Mouse (Mus musculus) hindbrain, embryonic 11.5 days (tissue): ENCODE data around the gene Akap6. TPM values are rescaled to one million over a fixed set of nuclear protein-coding genes. Genes with fewer than 3 reads are reported as not detected.

ENCODE experiments used
- ATAC-seq: fragments of 200-750 bp; cut with Nextera tagmentation; 2 replicates; pipeline ENCODE4 v1.8.0; 2017; ENCODE audit warnings: mild to moderate bottlenecking, moderate TSS enrichment, moderate library complexity; ENCODE audit not compliant: low FRiP score
- DNase-seq: peaks from one replicate; pipeline ENCODE4 v3.0.0-alpha.2; 2015; ENCODE audit warnings: low spot score
- H3K27ac ChIP-seq: fragments of 300-500 bp; sonication (generic); 2 replicates; pipeline ENCODE4 v1.5.1; 2014; ENCODE audit warnings: mild to moderate bottlenecking, low read depth, low read length
- H3K27me3 ChIP-seq: fragments of 300-500 bp; sonication (generic); 2 replicates; pipeline ENCODE4 v1.6.1; 2014; ENCODE audit warnings: mild to moderate bottlenecking, low read length, moderate library complexity, mixed read lengths; ENCODE audit not compliant: control insufficient read depth, insufficient read depth
- H3K36me3 ChIP-seq: fragments of 300-500 bp; sonication (generic); 2 replicates; pipeline ENCODE4 v1.6.1; 2014; ENCODE audit warnings: mild to moderate bottlenecking, low read length, moderate library complexity, mixed read lengths; ENCODE audit not compliant: control insufficient read depth, insufficient read depth
- H3K4me1 ChIP-seq: fragments of 300-500 bp; sonication (generic); replicated peaks from 2 replicates; pipeline ENCODE4 v1.6.1; 2014; ENCODE audit warnings: low read length, mixed read lengths; ENCODE audit not compliant: control insufficient read depth, insufficient read depth
- H3K4me2 ChIP-seq: fragments of 300-500 bp; sonication (generic); replicated peaks from 2 replicates; pipeline ENCODE4 v1.6.1; 2014; ENCODE audit warnings: mild to moderate bottlenecking, low read depth, low read length
- H3K4me3 ChIP-seq: fragments of 300-500 bp; sonication (generic); 2 replicates; pipeline ENCODE4 v1.5.1; 2014; ENCODE audit warnings: low read depth, low read length
- H3K9ac ChIP-seq: fragments of 300-500 bp; sonication (generic); 2 replicates; pipeline ENCODE4 v1.6.1; 2014; ENCODE audit warnings: low read depth, low read length
- H3K9me3 ChIP-seq: fragments of 300-500 bp; sonication (generic); 2 replicates; pipeline ENCODE4 v1.6.1; 2016; ENCODE audit warnings: low read length; ENCODE audit not compliant: control insufficient read depth
- WGBS: fragments of 180-500 bp; shearing (Covaris S2); extraction: QIAGEN DNeasy Blood & Tissue Kit; methylation state at CpG from one replicate; pipeline ENCODE4 v1.1.7; 2014; 5-methylcytosine and 5-hydroxymethylcytosine counted together
- polyA plus RNA-seq: library from polyadenylated mRNA; unstranded; fragments of >200 nt; fragmentation: Nextera tagmentation; extraction: Ambion mirVana; gene quantifications from 2 replicates; pipeline ENCODE4 v1.2.1, GENCODE M21; 2014

The Akap6 gene
- polyA plus RNA-seq, 1 experiment from 2014 or later = 35.7 TPM

DNA sequence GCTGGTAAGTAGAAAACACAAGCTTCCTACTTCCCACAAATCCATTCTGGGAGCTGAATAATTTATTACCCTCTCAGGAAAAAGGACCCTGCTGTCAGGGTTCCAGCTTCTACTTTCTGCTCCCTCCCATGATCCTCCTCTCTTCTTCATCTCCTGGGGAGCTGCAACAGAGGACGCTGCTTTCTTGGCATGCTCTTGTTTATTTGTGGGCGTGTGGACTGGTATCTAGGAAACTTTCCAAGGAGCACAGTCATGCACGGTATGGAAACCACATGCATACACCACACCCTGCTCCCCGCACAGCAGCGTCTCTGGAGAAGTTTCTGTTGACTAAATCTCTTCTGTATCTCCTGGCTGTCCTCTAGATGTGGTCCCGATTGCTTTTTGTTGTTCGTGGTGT is 119.4 kb downstream of the Akap6 start:
- H3K4me2 ChIP-seq = no peak overlapping the region
- no peak for DNase-seq
- ATAC-seq = no peak
- no peak overlapping the region for H3K4me3 ChIP-seq
- WGBS = 65% methylated on average over 7 of the region's 7 CpGs
- H3K27me3 ChIP-seq = no peaks in the 10 kb centered on the region
- H3K9ac ChIP-seq = no peak overlapping the region
- H3K27ac ChIP-seq = no peak overlapping the region
- no peaks in the 10 kb centered on the region for H3K4me1 ChIP-seq
- H3K9me3 ChIP-seq = no peaks in the 10 kb centered on the region; the same call in 1 of the 2 replicates
- H3K36me3 ChIP-seq = 0 out of 2 replicates have a peak, but pooled peaks cover 3% of the 10 kb centered on the region

DNA sequence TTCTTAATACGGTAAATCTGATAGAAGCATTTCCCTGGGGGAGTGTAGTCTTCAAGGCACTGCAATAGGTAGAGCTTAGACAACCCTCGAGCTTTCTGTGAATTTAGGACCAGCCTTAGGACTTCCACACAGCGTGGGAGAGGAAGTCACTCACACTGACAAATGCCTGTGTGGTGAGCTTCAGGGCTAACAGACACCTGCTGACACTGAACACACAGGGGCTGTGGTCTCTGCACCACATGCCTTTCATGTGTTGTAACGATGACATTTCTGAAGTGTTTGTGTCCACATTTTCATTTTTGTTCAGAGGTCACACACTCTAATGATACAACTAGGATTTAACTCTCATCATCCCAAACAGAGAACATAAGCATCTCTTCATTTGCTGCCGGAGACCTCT is 125.6 kb downstream of the Akap6 start:
- no peaks in the 10 kb centered on the region for H3K27me3 ChIP-seq
- ATAC-seq (no peak), DNase-seq (no peak)
- no peak overlapping the region for H3K4me3 ChIP-seq
- no peaks in the 10 kb centered on the region; the same call in 1 of the 2 replicates for H3K9me3 ChIP-seq
- H3K4me1 ChIP-seq = no peaks in the 10 kb centered on the region
- H3K36me3 ChIP-seq = 0 out of 2 replicates have a peak, but pooled peaks cover 3% of the 10 kb centered on the region
- no peak overlapping the region for H3K27ac ChIP-seq
- no peak overlapping the region for H3K9ac ChIP-seq
- 87% methylated on average over 5 of the region's 5 CpGs for WGBS
- H3K4me2 ChIP-seq = no peak overlapping the region

DNA sequence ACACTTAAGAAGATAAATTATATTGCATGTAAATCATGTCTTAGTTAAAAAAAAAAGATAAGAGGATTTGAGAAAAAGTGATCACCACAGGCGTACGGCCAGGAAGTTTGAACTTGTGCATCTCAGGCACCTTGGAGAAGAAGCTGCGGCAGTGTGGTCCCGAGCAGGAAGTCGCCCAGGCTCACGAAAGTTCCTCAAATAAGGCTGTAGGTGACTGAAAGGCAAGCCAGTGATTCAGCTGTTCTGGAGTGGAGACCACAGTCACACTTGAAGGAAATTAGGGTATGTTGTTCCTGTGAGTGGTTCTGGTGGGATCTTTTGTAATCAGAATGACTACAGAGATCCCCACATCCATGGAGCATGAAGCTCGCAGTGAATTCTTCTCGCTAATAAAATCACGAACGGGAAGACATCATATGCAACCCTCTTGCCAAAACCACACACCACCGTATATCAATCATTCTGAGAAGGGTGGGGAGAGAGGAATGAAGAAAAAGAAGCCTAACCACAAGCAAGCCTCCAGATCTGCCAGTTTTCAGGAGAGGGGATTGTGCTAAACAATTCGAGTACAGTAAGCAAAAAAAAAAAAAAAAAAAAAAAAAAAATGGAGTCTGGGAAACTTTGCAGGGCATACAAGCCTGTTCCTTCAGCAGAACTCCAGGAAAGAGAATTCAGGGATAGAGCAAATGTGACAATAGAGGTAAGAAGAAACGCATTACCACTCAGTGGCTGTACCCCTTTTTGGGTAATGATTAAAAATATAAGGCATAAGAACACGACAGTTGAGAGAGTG is 130.0 kb downstream of the Akap6 start:
- H3K4me1 ChIP-seq = no peaks in the 10 kb centered on the region
- H3K9ac ChIP-seq = no peak overlapping the region
- H3K4me3 ChIP-seq = no peak overlapping the region
- DNase-seq (no peak), ATAC-seq (no peak)
- H3K9me3 ChIP-seq = no peaks in the 10 kb centered on the region
- H3K4me2 ChIP-seq = no peak overlapping the region
- no peaks in the 10 kb centered on the region for H3K27me3 ChIP-seq
- H3K36me3 ChIP-seq = no peaks in the 10 kb centered on the region
- H3K27ac ChIP-seq = no peak overlapping the region
- 85% methylated on average over 14 of the region's 14 CpGs for WGBS

DNA sequence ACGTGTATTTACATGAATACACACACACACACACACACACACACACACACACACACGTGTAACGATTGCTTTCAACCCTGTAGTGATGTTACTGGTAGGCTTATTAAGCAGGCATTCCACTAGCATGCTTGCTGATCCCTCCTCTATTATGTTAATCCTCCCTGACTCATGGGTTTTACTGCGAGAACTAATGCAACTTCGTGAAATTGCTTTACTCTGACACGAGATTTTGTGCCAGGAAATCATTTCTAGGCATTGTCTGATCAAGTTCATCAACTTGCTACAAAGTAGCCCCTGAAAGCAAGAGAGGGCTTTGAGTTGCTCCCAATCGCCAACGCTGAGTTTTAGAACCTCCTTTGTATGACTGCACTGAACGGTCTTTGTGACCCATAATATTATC is 132.6 kb downstream of the Akap6 start:
- peaks cover 7% of the 10 kb centered on the region; the same call in 1 of the 2 replicates for H3K4me1 ChIP-seq
- H3K36me3 ChIP-seq = no peaks in the 10 kb centered on the region
- no peaks in the 10 kb centered on the region for H3K27me3 ChIP-seq
- H3K4me3 ChIP-seq = no peak overlapping the region
- H3K9ac ChIP-seq = no peak overlapping the region
- 58% methylated on average over 9 of the region's 9 CpGs for WGBS
- ATAC-seq (no peak), DNase-seq (no peak)
- H3K4me2 ChIP-seq = no peak overlapping the region
- no peaks in the 10 kb centered on the region for H3K9me3 ChIP-seq
- peak overlapping the region; percentile 42; the same call in 1 of the 2 replicates for H3K27ac ChIP-seq

DNA sequence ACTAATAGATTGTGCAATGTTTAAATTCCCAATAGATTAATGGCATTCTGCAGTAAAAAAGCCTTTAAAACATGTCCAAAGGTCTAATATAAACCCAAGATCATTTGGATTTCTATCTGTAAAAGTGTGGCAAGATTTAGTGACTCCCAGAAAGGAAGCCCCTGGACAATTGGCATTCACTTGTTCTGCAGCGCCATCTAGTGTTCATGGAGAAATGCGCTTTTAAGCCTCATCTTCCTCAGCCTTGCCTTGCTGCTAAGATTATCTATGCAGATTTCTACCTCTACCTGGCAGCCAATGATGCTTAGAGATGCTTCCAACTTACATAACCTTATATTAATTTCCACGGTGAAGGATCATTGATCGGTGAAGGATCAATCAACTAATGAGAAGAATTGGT is 133.0 kb downstream of the Akap6 start:
- peaks cover 7% of the 10 kb centered on the region; the same call in 1 of the 2 replicates for H3K4me1 ChIP-seq
- H3K36me3 ChIP-seq = no peaks in the 10 kb centered on the region
- no peak overlapping the region for H3K27ac ChIP-seq
- H3K9me3 ChIP-seq = no peaks in the 10 kb centered on the region
- DNase-seq (peak; percentile 91), ATAC-seq (no peak)
- H3K4me3 ChIP-seq = no peak overlapping the region
- no peak overlapping the region for H3K4me2 ChIP-seq
- H3K27me3 ChIP-seq = no peaks in the 10 kb centered on the region
- WGBS = 8% methylated on average over 4 of the region's 4 CpGs
- no peak overlapping the region for H3K9ac ChIP-seq

DNA sequence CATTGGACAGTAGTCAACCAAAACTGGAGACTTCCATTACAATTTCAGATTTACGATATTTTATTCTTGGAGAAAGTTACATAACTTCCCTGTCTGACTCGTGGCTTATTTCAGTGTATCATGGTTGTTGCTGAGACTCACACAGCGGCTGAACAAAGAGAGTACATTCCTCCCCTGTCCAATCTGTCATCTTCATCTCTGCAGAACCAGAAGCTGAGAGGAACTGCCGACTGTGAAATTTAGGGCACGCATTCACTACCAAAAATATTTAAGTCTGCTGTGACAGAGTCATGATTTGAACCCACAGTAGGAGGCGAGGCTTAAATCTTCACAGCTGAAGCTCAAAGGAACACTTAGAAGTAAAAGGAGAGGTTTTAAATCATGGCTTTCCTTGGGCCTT is 134.0 kb downstream of the Akap6 start:
- ATAC-seq (no peak), DNase-seq (no peak)
- no peak overlapping the region for H3K27ac ChIP-seq
- no peak overlapping the region for H3K9ac ChIP-seq
- no peak overlapping the region for H3K4me3 ChIP-seq
- H3K4me2 ChIP-seq = no peak overlapping the region
- H3K9me3 ChIP-seq = no peaks in the 10 kb centered on the region
- no peaks in the 10 kb centered on the region for H3K36me3 ChIP-seq
- H3K27me3 ChIP-seq = no peaks in the 10 kb centered on the region
- H3K4me1 ChIP-seq = peaks cover 7% of the 10 kb centered on the region; the same call in 1 of the 2 replicates
- WGBS = 64% methylated on average over 6 of the region's 6 CpGs

DNA sequence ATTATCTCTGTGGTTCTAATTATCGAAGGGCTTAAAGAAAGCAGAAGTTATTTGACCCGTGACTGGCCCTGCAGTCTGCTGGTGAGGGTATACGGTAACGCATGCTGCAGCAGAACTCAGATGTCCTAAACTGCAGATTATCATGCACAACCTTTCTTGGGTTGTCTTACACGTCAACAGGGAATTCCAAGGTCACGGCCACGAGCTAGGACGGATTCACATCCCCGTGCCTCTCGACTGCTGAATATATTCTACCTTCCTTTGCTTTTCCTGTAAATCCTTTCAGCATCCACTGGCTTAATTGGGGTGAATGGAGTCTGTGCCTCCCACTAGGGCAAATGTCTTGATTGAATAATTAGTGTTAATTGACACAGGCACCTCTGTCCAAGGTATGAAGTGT is 134.9 kb downstream of the Akap6 start:
- Histone ChIP-seq H3K4me1 (peaks cover 7% of the 10 kb centered on the region), H3K27ac (peak overlapping the region; percentile 81; the same call in 1 of the 2 replicates), H3K9me3 (no peaks in the 10 kb centered on the region), H3K9ac (no peak overlapping the region), H3K4me2 (no peak overlapping the region), H3K27me3 (no peaks in the 10 kb centered on the region), H3K4me3 (no peak overlapping the region), H3K36me3 (no peaks in the 10 kb centered on the region)
- no peak for ATAC-seq
- 39% methylated on average over 10 of the region's 10 CpGs for WGBS
- DNase-seq = peak; percentile 31

DNA sequence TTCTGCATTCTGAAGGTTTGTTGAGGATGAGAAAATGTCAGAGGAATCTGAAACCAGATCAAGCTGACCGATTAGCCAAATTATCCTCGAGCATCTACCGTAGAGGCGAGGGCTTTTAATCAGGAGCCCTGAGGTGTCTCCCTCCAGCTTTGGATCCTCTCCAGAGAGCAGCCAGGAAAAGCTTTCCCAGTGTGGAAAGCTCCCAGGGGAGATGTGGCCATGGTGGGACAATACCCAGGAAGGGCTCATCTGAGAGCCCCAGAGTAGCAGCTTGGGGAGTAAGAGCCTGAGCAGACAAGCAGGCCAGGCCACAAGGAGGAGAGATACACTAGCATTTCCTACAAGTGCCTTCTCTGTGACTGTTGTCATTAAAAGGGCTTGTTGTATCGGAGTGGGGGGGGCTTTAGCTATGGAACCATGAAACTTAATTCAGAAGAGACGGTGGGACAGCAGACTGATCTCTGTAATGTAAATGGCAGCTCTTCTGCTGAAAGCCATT is 135.6 kb downstream of the Akap6 start:
- Histone ChIP-seq H3K27me3 (no peaks in the 10 kb centered on the region), H3K4me3 (no peak overlapping the region), H3K27ac (peak overlapping the region; percentile 81), H3K9me3 (no peaks in the 10 kb centered on the region), H3K4me2 (no peak overlapping the region), H3K4me1 (peaks cover 7% of the 10 kb centered on the region), H3K9ac (no peak overlapping the region), H3K36me3 (no peaks in the 10 kb centered on the region)
- DNase-seq = peak; percentile 42
- 51% methylated on average over 6 of the region's 6 CpGs for WGBS
- ATAC-seq = peak; percentile 62

DNA sequence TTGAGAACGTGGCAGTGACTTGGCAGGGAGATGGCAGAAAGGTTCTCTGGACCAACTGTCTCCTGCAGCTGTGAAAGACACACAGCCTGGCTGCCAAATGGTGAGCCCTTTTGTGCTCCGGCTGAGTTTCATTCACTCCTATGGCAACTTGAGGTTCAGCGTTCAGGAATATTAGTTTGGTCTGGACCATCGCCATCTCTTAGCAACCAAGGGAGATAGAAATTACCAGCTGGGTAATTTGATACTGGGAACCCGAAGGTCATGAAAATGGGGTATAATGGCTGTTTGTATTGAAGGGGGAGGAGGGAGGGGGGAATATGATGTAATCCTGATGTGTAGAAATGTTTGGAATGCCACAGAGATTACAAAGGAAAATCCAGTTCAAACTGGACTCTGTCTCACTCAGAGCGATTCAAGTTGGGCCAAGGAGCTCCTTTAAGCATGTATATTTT is 136.1 kb downstream of the Akap6 start:
- H3K9me3 ChIP-seq = no peaks in the 10 kb centered on the region
- no peak overlapping the region for H3K9ac ChIP-seq
- H3K4me2 ChIP-seq = no peak overlapping the region
- DNase-seq = peak; percentile 76
- H3K36me3 ChIP-seq = no peaks in the 10 kb centered on the region
- H3K4me1 ChIP-seq = peaks cover 7% of the 10 kb centered on the region
- WGBS = 22% methylated on average over 6 of the region's 6 CpGs
- H3K27me3 ChIP-seq = no peaks in the 10 kb centered on the region
- H3K27ac ChIP-seq = peak overlapping the region; percentile 81
- peak; percentile 75 for ATAC-seq
- no peak overlapping the region for H3K4me3 ChIP-seq
